Mouse (Mus musculus): ENCODE measurements around the gene Hk2.

DNA sequence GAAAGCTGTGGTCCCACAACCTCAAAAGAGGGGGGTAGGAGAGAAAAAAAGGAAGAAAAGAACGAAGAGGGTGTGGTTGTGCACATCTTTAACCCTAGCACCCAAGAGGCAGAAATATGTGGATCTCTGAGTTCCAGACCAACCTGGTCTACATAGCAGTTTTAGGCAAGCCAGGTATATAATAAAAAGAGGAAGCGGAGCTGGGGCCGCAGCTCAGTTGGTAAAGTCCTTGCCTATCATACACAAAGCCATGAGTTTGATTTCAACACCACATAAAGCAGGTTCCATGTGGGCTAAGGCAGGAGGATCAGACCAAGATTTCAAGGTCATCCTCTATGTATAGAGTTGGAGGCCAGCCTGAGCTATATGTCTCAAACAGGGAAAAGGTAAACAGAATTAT is 4.0 kb downstream of the Hk2 start:
- TF ChIP-seq POLR2A (IDR thresholded peaks at IDR 0.05; ENCODE audit: borderline replicate concordance, low read depth, low read length), result no peak
- no peak for TF ChIP-seq CTCF (IDR thresholded peaks at IDR 0.05; ENCODE audit: low read depth, low read length)

Data from bone marrow macrophage, adult 2 months (primary cell).